Mouse (Mus musculus) lung, embryonic 16.5 days (tissue): ENCODE measurements at regions not wholly inside any gene's neighbourhood (a gene's known extent, or its start where the extent isn't known, plus 50 kb on each side); places are given as distances from the start of the nearest gene placed in this dataset.

Experiments
- ATAC-seq: fragments of 200-750 bp; cut with Nextera tagmentation; 2 replicates; pipeline ENCODE4 v1.8.0; 2017; ENCODE audit warnings: low read depth, mild to moderate bottlenecking, moderate library complexity
- H3K27ac ChIP-seq: fragments of 300-500 bp; sonication (generic); 2 replicates; pipeline ENCODE4 v1.5.1; 2014; ENCODE audit warnings: mild to moderate bottlenecking, control low read depth, low read length
- H3K27me3 ChIP-seq: fragments of 300-500 bp; sonication (generic); 2 replicates; pipeline ENCODE4 v1.6.1; 2014; ENCODE audit warnings: low read depth, low read length, mixed read lengths; ENCODE audit not compliant: control insufficient read depth, insufficient read depth
- H3K36me3 ChIP-seq: fragments of 300-500 bp; sonication (generic); 2 replicates; pipeline ENCODE4 v1.6.1; 2014; ENCODE audit warnings: low read length; ENCODE audit not compliant: control insufficient read depth, insufficient read depth
- H3K4me1 ChIP-seq: fragments of 300-500 bp; sonication (generic); replicated peaks from 2 replicates; pipeline ENCODE4 v1.6.1; 2014; ENCODE audit warnings: low read length, mixed read lengths; ENCODE audit not compliant: control insufficient read depth, insufficient read depth
- H3K4me2 ChIP-seq: fragments of 300-500 bp; sonication (generic); 2 replicates; pipeline ENCODE4 v1.6.1; 2014; ENCODE audit warnings: low read depth, low read length, control low read depth
- H3K4me3 ChIP-seq: fragments of 300-500 bp; sonication (generic); 2 replicates; pipeline ENCODE4 v1.5.1; 2014; ENCODE audit warnings: mild to moderate bottlenecking, low read length, control low read depth
- H3K9ac ChIP-seq: fragments of 300-500 bp; sonication (generic); 2 replicates; pipeline ENCODE4 v1.6.1; 2014; ENCODE audit warnings: low read length, control low read depth
- H3K9me3 ChIP-seq: fragments of 300-500 bp; sonication (generic); 2 replicates; pipeline ENCODE4 v1.6.1; 2016; ENCODE audit warnings: low read length; ENCODE audit not compliant: control insufficient read depth
- WGBS: fragments of 180-500 bp; shearing (Covaris S2); extraction: QIAGEN DNeasy Blood & Tissue Kit; methylation state at CpG from one replicate; pipeline ENCODE4 v1.1.7; 2014; 5-methylcytosine and 5-hydroxymethylcytosine counted together

- Histone ChIP-seq H3K36me3 (no peaks in the 10 kb centered on the region), H3K9me3 (no peaks in the 10 kb centered on the region), H3K27me3 (no peaks in the 10 kb centered on the region), H3K4me3 (no peak overlapping the region), H3K4me1 (no peaks in the 10 kb centered on the region), H3K4me2 (no peak overlapping the region), H3K9ac (no peak overlapping the region), H3K27ac (no peak overlapping the region)
- no peak for ATAC-seq
- WGBS = 53% methylated on average over 9 of the region's 9 CpGs
Measured at GRCm38 (mm10) chr2:57900580-57901247, 97.0 kb upstream of the Galnt5 start.

GRCm38 (mm10) chr2:57905184-57905583 is 92.5 kb upstream of the Galnt5 start:
- WGBS = 83% methylated on average over 2 of the region's 2 CpGs
- H3K4me3 ChIP-seq = no peak overlapping the region

DNA sequence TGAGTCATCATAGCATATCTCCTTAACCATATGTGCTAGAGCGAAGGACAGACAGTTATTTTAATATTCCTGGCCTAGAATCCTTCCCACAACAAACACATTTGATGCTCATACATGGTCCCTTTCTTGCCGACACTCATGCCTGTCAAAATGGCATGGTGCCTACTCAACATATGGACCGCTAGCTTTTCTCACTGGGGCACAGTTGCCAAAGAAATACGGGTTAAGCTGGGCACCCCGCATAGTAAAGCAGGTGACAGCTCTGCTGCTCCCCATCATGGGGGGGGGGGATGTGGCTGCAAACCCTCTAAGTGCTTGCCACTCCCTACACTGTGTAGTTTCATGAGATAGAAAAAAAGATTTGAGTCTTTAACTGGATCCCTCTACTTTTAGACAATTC is 90.7 kb upstream of the Galnt5 start:
- Histone ChIP-seq H3K4me2 (no peak overlapping the region), H3K4me1 (no peaks in the 10 kb centered on the region), H3K9ac (no peak overlapping the region), H3K27me3 (no peaks in the 10 kb centered on the region), H3K4me3 (no peak overlapping the region), H3K9me3 (no peaks in the 10 kb centered on the region), H3K36me3 (no peaks in the 10 kb centered on the region), H3K27ac (no peak overlapping the region)
- 77% methylated on average over 5 of the region's 5 CpGs for WGBS
- ATAC-seq = no peak

More at GRCm38 (mm10) chr2:57905184-57905583, 92.5 kb upstream of the Galnt5 start:
- H3K9me3 ChIP-seq = no peaks in the 10 kb centered on the region
- H3K9ac ChIP-seq = no peak overlapping the region
- H3K36me3 ChIP-seq = no peaks in the 10 kb centered on the region
- no peak overlapping the region for H3K27ac ChIP-seq
- no peaks in the 10 kb centered on the region for H3K4me1 ChIP-seq
- H3K4me2 ChIP-seq = no peak overlapping the region
- no peaks in the 10 kb centered on the region for H3K27me3 ChIP-seq
- ATAC-seq = no peak

DNA sequence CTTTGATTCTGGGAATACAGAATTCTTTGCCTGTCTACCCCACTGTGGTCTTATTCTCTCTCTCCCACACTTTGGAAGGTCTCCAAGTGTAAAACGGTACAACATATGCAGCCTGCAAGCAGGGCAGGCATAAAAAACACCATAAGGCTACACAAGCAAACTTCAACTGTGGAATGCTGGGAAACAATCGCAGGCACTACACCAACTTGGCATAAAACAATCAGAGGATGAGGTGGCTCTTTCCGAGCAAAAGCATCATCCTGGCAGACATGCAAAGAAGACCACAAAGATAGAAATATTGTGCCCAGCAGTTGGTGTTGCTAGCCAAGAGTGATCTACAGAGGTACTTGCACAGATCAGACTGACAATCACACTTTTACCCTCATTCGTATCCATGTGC is 88.0 kb upstream of the Galnt5 start:
- H3K36me3 ChIP-seq = no peaks in the 10 kb centered on the region
- no peaks in the 10 kb centered on the region for H3K4me1 ChIP-seq
- no peak overlapping the region for H3K9ac ChIP-seq
- no peak overlapping the region for H3K27ac ChIP-seq
- no peak for ATAC-seq
- no peaks in the 10 kb centered on the region for H3K27me3 ChIP-seq
- WGBS = 68% methylated on average over 4 of the region's 4 CpGs
- no peak overlapping the region for H3K4me3 ChIP-seq
- H3K9me3 ChIP-seq = no peaks in the 10 kb centered on the region
- H3K4me2 ChIP-seq = no peak overlapping the region

DNA sequence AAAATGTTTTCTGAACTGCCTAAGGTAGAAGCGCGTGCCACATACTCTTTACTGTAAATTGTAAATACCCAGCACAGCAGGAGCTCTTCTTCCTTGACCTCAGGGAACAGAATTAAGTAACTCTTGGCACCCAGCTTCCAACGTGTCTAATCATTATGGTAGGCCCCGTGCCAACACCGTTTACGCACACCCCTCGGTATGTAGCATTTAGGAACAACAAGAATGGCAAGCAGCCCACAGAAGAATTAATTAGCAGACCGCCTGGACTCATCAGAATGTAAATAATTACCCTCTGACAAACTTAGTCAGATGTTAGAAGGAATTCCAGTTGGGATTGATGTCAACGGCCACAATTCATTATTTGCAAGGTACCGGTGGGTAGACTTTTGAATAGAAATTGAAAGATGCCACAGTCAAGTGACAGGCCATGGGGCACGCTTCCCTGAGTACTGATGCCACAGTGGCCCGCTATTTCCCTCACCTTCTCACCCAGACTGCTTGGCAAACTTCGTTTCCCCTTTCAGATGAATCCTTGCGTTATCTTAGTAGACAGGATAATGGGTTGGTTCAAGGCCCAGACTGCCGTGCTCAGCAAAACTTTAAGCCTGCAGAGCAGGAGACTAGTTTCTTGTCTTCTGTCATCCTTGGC is 81.2 kb upstream of the Galnt5 start:
- H3K27me3 ChIP-seq = no peaks in the 10 kb centered on the region
- no peak overlapping the region for H3K9ac ChIP-seq
- H3K36me3 ChIP-seq = no peaks in the 10 kb centered on the region
- ATAC-seq = no peak
- no peaks in the 10 kb centered on the region for H3K9me3 ChIP-seq
- no peak overlapping the region for H3K4me2 ChIP-seq
- no peaks in the 10 kb centered on the region for H3K4me1 ChIP-seq
- 74% methylated on average over 15 of the region's 15 CpGs for WGBS
- no peak overlapping the region for H3K27ac ChIP-seq
- no peak overlapping the region for H3K4me3 ChIP-seq

DNA sequence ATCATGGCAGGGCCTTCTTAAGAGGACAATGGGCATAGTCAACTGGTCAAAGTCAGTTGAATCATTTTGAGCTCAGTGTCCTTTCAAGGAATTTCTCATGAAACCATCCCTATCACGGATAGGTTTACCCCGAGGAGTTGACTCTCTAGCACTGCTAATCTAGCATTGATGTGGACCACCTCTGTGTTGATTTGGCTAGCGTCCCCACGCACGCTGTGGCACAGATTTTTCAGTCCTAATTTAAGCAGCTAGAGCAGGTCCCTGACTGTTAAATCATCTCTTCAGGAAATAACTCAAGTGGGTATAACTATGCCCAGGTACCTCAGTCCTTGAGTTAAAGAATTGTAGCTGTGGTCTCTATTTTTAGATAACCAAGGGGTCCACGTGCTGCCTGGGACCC is 80.0 kb upstream of the Galnt5 start:
- 84% methylated on average over 6 of the region's 6 CpGs for WGBS
- H3K9me3 ChIP-seq = no peaks in the 10 kb centered on the region
- H3K4me2 ChIP-seq = no peak overlapping the region
- no peak overlapping the region for H3K27ac ChIP-seq
- H3K4me1 ChIP-seq = no peaks in the 10 kb centered on the region
- no peak overlapping the region for H3K4me3 ChIP-seq
- no peaks in the 10 kb centered on the region for H3K27me3 ChIP-seq
- ATAC-seq = no peak
- no peaks in the 10 kb centered on the region for H3K36me3 ChIP-seq
- no peak overlapping the region for H3K9ac ChIP-seq

GRCm38 (mm10) chr2:57919102-57919731 is 78.5 kb upstream of the Galnt5 start:
- Histone ChIP-seq H3K9me3 (no peaks in the 10 kb centered on the region), H3K27me3 (no peaks in the 10 kb centered on the region), H3K36me3 (no peaks in the 10 kb centered on the region), H3K9ac (no peak overlapping the region), H3K4me2 (no peak overlapping the region), H3K4me3 (no peak overlapping the region), H3K27ac (no peak overlapping the region), H3K4me1 (no peaks in the 10 kb centered on the region)
- ATAC-seq = no peak
- WGBS = 40% methylated on average over 14 of the region's 14 CpGs

DNA sequence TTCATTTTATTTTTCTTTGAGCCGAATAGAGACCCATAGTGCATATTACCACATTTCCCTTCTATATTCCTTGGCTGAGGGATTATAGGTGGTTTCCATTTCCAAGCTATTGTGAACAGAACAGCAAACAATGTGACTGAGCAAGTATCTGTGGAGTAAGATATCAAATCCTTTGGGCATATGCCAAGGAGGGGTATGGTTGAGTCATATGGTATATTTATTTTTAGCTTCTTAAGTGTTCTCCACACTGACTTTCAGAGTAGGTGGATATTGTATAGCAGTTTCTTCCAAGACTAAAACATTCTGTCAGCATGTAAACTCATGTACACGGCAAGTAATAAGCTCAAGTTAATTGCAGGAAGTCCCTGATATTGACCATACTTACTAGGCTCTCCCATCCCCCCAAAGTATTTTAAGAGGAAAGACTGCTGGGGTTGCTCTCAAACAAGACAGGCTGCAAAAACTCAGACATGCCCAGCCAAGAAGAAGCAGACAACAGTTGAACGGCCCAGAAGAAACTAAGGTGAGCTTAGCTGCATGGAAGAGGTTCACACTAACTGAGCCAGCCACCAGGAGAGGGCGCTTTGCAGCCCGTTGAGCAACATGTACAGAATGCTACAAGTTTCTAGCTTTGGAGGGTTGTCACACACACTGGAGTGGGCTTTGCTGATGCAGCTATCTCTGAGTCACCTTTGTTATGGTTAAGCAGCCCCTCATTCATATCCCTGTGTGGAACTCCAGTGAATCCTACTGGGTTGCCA is 63.4 kb upstream of the Galnt5 start:
- Histone ChIP-seq H3K4me1 (no peaks in the 10 kb centered on the region), H3K9ac (no peak overlapping the region), H3K36me3 (no peaks in the 10 kb centered on the region), H3K27me3 (no peaks in the 10 kb centered on the region), H3K4me3 (no peak overlapping the region), H3K9me3 (no peaks in the 10 kb centered on the region), H3K4me2 (no peak overlapping the region), H3K27ac (no peak overlapping the region)
- WGBS = 38% methylated on average over 5 of the region's 5 CpGs
- no peak for ATAC-seq
